Mouse (Mus musculus) spleen, adult 2 months (tissue): ENCODE results near the gene Tle3. TPM values are rescaled to one million over a fixed set of nuclear protein-coding genes. Genes with fewer than 3 reads are reported as not detected.

Source experiments
- DNase-seq, 2 experiments: peaks; one replicate each; pipeline versions ENCODE4 v3.0.0 to v3.0.0-alpha.2; 2012 to 2021; ENCODE audit warnings: low spot score in 2 of 2, low read depth in 1 of 2
- H3K27ac ChIP-seq: fragments of 200-500 bp; 2 replicates; pipeline ENCODE4 v1.5.1; 2012; ENCODE audit warnings: low read length, inconsistent platforms; ENCODE audit not compliant: insufficient read depth
- H3K27me3 ChIP-seq: fragments of 200-500 bp; 2 replicates; pipeline ENCODE4 v1.6.1; 2012; ENCODE audit warnings: mild to moderate bottlenecking, moderate library complexity, low read length, inconsistent platforms; ENCODE audit not compliant: control insufficient read depth, insufficient read depth
- H3K36me3 ChIP-seq: fragments of 200-500 bp; 2 replicates; pipeline ENCODE4 v1.6.1; 2012; ENCODE audit warnings: mild to moderate bottlenecking, low read length, inconsistent platforms; ENCODE audit not compliant: control insufficient read depth, insufficient read depth
- H3K4me1 ChIP-seq: fragments of 200-500 bp; 2 replicates; pipeline ENCODE4 v1.6.1; 2011; ENCODE audit warnings: inconsistent platforms; ENCODE audit not compliant: control insufficient read depth, insufficient read depth, insufficient read length
- H3K4me3 ChIP-seq: fragments of 200-500 bp; 2 replicates; pipeline ENCODE4 v1.5.1; 2011; ENCODE audit warnings: mild to moderate bottlenecking, inconsistent platforms; ENCODE audit not compliant: insufficient read depth, insufficient read length; ENCODE audit errors: extremely low read depth
- CTCF ChIP-seq: fragments of 200-500 bp; IDR thresholded peaks from 2 replicates; pipeline ENCODE4 v1.5.1; 2011; ENCODE audit warnings: mild to moderate bottlenecking, inconsistent platforms; ENCODE audit not compliant: insufficient read depth, insufficient read length, insufficient replicate concordance; ENCODE audit errors: extremely low read depth
- POLR2A ChIP-seq: fragments of 200-500 bp; IDR thresholded peaks from 2 replicates; pipeline ENCODE4 v1.6.1; 2011; ENCODE audit warnings: low read depth, low read length, inconsistent platforms
- WGBS: fragments of 180-500 bp; shearing (Covaris S2); methylation state at CpG from one replicate; pipeline ENCODE4 v1.1.7; 2018; 5-methylcytosine and 5-hydroxymethylcytosine counted together
- polyA plus RNA-seq: library from polyadenylated mRNA; depleted of rRNA; stranded (reverse); fragments of >200 nt; gene quantifications from 2 replicates; pipeline ENCODE4 v1.2.3, GENCODE M21; 2012

Tle3 gene
- polyA plus RNA-seq, 1 experiment = 85.4 TPM

DNA sequence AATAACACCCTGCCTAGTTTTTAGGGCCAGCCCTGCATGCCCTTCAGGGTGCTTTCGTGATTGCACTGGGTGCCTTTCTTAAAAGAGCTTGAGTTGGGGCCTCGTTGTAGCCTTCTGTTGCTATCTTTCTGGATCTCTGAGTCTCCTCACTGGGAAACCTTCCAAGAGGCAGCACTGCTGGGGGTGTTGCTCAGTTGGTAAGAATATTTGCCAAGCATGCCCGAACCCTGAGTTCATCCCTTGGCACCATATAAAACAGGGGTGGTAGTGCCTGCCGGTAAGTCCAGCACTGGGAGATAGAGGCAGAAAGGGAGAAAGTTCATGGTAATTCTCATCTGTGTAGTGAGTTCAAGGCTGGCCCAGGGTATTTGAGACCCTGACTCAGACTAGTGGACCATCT lies 30.1 kb downstream of the Tle3 start:
- TF ChIP-seq CTCF (no peak), POLR2A (no peak)
- no peak overlapping the region for H3K4me3 ChIP-seq
- H3K27me3 ChIP-seq = no peaks in the 10 kb centered on the region
- H3K36me3 ChIP-seq = peaks cover 52% of the 10 kb centered on the region
- no peak overlapping the region for H3K27ac ChIP-seq
- no peak for DNase-seq
- H3K4me1 ChIP-seq = no peaks in the 10 kb centered on the region
- 85% methylated on average over 4 of the region's 4 CpGs for WGBS

DNA sequence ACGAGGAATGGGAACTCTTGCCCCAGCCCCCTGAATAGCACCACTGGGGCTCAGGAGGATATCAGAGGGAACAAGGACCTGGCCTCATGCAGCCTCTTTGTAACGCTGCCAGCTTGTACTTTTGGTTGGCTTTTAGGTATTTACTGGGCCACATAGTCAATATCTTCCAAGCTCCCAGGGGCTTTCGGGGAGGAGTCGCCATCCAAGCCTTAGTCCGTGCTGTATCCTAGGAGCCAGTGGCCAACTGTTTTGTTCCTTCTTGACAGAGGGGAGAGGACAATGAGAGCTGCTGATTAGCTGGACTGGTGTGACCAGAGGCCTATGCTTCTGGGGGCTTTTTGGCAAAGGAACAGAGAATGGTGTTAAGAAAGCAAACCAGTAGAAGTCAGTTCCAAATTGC lies 30.6 kb downstream of the Tle3 start:
- Histone ChIP-seq H3K27ac (no peak overlapping the region), H3K4me3 (no peak overlapping the region), H3K4me1 (no peaks in the 10 kb centered on the region), H3K36me3 (peaks cover 55% of the 10 kb centered on the region), H3K27me3 (no peaks in the 10 kb centered on the region)
- 96% methylated on average over 5 of the region's 5 CpGs for WGBS
- DNase-seq = no peak
- TF ChIP-seq POLR2A (no peak), CTCF (no peak)

DNA sequence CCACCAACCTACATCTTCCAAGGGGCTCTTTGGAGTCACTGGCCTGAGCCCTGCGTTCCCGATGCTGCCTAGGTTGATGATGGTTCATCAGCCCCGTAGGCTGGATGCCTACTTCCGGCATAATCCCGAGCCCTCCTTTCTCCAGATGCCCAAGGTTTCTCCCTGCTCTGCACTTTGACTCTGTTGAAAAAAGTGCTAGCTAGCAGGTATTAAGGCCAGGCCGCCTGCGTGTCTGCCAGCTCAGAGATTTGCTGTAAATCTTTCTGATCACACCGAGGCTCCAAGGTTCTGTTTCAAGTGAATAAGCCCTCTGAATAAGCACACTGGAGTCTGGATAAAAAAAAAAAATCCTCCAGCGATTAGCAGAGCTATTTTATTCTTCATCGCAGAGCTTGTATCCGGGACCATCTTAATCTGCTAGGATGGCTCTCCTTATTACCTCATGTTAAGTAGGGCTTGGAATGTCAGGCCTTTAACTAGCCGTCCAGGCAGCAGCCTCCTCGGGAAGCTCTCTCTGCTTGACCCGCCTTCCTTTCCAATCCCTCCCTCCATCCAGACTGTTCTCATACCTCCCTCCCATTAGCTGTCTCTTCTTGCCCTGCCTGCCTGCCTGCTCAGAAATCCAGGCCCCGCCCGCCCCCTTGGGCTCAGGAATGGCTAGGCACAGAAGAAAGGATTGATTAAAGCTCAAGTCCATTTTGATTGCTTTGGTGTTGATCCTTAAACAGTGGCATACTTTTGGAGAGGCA lies 31.9 kb downstream of the Tle3 start:
- H3K4me3 ChIP-seq = no peak overlapping the region
- no peak for TF ChIP-seq POLR2A
- TF ChIP-seq CTCF = no peak
- WGBS = 91% methylated on average over 16 of the region's 16 CpGs
- no peak overlapping the region for H3K27ac ChIP-seq
- no peaks in the 10 kb centered on the region for H3K27me3 ChIP-seq
- H3K36me3 ChIP-seq = peaks cover 63% of the 10 kb centered on the region
- H3K4me1 ChIP-seq = no peaks in the 10 kb centered on the region
- DNase-seq = no peak

DNA sequence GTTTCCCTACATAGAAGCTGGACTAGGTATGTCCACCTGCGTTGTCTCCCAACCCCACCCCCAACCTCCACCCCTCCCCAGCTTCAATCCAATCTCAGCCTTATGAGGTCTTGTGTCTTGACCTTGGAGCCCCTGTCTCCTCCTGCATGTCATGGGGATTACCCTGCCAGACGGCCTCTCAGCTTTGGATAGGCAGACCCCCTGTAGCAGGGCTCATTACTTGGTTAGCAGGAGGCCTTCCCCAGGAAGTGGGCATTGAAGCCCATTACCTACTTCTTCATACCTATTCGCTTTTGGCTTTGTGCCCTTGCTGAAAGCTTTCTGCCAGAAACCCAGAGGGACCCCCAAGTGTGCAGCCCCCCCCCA lies 32.4 kb downstream of the Tle3 start:
- Histone ChIP-seq H3K36me3 (peaks cover 65% of the 10 kb centered on the region), H3K4me3 (no peak overlapping the region), H3K27ac (no peak overlapping the region), H3K4me1 (no peaks in the 10 kb centered on the region), H3K27me3 (no peaks in the 10 kb centered on the region)
- 92% methylated on average over 3 of the region's 3 CpGs for WGBS
- no peak for DNase-seq
- TF ChIP-seq CTCF (no peak), POLR2A (no peak)

DNA sequence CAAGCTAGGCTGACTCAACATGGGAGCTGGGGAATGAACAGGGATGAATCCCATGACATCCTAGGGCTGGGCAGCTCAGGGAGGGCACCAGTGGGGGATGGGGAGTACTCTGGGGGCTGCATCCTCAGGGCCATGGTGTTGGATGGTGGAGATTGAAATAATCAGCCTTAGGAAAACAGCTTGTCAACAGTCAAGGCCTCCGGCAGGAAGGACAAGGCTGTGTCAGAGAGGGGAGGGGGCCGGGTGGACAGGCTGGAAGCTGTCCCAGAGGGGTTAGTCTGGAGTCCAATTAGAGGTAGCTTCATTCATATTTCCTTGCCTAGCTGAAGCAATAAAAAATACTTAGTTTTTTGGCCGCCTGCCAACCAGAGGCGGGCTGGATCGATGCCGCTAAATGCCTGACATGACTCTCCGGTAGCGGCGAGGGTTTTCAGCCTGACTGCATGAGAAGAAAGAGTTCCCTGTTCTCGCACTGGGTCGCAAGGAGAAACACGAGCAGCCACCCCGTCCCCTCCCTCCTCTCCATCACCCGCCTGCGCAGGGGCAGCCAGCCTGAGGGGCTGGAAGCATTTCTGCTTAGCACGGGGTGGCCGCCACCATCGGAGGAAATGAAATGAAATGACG lies 32.9 kb downstream of the Tle3 start:
- TF ChIP-seq CTCF = no peak
- no peak for TF ChIP-seq POLR2A
- 88% methylated on average over 19 of the region's 19 CpGs for WGBS
- Histone ChIP-seq H3K4me3 (no peak overlapping the region), H3K36me3 (peaks cover 69% of the 10 kb centered on the region), H3K27ac (no peak overlapping the region), H3K27me3 (no peaks in the 10 kb centered on the region), H3K4me1 (no peaks in the 10 kb centered on the region)
- no peak for DNase-seq

DNA sequence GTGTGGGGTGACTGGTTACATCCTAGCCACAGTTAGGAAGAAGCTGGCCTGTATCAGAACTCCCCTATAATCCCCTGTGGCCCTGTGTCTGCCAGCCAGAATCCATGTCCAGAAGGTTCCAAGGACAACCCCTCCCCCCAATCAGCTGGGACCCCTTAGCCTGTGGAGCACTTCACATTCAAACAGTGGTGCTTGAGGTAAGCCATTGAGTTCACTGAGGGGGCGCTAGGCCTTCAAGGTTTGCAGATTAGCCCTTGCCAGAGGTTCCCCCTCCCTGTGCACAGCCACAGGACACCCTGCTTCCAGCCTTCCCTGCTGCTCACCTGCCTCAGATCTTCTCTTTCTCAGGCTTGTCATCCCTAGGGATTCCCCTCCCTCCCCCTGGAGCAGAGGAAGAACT lies 34.2 kb downstream of the Tle3 start:
- Histone ChIP-seq H3K4me1 (no peaks in the 10 kb centered on the region), H3K4me3 (no peak overlapping the region), H3K27ac (no peak overlapping the region), H3K36me3 (peaks cover 77% of the 10 kb centered on the region), H3K27me3 (no peaks in the 10 kb centered on the region)
- no peak for TF ChIP-seq POLR2A
- no peak for TF ChIP-seq CTCF
- DNase-seq = no peak
- 87% methylated on average over 1 of the region's 1 CpGs for WGBS

DNA sequence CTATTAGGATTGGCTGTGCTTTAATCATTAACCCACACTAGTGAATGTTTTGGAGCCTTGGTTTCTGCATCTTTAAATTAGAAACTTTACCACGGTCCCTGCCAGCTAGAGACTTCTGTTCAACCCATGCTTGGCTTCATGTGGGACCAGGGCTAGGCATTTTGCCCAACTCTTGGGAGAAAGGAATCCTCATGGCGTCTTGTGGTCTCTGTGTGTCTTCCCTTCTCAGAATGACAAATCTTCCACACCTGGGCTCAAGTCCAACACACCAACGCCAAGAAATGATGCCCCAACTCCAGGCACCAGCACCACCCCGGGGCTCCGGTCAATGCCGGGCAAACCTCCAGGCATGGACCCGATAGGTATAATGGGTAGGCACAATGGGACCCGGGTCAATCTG lies 36.9 kb downstream of the Tle3 start:
- Histone ChIP-seq H3K27ac (no peak overlapping the region), H3K4me3 (no peak overlapping the region), H3K4me1 (no peaks in the 10 kb centered on the region), H3K27me3 (no peaks in the 10 kb centered on the region), H3K36me3 (peaks cover 84% of the 10 kb centered on the region)
- WGBS = 94% methylated on average over 8 of the region's 8 CpGs
- TF ChIP-seq CTCF = no peak
- TF ChIP-seq POLR2A = no peak
- DNase-seq = no peak
